Mouse (Mus musculus) neutrophil, adult 83 days (primary cell): ENCODE data around the gene Ube4a. TPM values are rescaled to one million over a fixed set of nuclear protein-coding genes. Genes with fewer than 3 reads are reported as not detected.

ENCODE experiments used
- total RNA-seq, 2 experiments: library from RNA; stranded (reverse); gene quantifications; one replicate each; pipeline ENCODE4 v1.2.4; 2023

Ube4a gene
- total RNA-seq: 10 to 100 TPM; 69.0 to 81.5 TPM

DNA sequence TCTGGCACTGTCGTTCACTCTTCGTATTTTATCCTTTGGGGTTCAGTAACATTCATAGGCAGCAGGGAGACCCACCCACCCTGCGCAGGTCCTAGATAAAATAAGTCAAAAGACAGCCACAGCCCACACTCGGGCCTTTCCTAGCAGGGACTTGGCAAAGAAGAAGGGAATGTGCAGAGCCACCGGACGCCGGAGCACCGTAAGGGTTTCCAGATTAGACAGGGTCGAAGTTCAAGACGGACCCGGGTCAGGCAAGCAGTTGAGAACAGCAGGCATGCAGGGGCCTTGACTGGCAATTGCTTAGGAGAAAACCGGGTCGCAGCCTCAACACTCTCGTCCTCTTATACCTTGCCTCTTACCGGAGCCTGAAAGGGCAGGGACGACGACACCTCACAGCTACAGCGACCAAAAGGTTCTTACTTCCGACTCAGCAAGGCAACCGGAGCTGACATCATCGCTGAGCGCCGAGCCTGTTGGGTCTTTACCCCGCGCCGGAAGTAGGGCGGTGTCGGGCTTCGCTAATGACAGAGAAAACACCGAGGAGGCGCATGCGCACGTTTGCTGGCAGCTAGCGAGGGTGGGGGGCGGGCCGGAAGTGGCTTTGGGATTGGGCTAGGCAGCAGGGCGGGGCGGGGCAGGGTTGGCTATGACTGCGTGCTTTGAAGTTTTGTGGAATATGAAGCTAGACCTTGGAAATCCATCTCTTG, at the start of gene Ube4a:
TSS of gene Ube4a (minus strand) at position 475 of the 707 bp plus-strand sequence.

GRCm38 (mm10) chr9:45009180-45010078, 44.0 kb upstream of the Ube4a start, which contains the start of gene Cd3e:
TSS of gene Cd3e (minus strand) at chr9:45009627.

DNA sequence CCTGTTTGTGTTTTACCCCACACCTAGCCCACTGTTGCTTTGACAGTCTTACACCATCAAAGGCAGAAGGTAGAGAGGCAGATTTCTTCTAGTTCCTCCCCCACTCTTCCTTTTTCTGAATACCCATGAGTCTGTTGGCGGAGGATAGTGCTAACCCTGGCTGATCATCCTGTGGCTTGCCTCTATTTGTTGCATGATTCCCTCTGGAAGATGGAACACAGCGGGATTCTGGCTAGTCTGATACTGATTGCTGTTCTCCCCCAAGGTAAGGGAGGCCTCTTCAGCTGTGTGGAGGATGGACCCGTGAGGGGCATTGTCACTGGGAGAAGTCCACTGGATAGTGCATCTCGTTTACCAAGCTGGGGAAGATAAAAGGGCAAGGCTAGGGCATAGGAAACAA, 16.3 kb upstream of the Ube4a start, which contains the start of gene Cd3d:
TSS of gene Cd3d (plus strand) at position 111 of the 400 bp plus-strand sequence.

GRCm38 (mm10) chr9:44980242-44980641, 14.8 kb upstream of the Ube4a start, which contains the start of gene Cd3g:
TSS of gene Cd3g (minus strand) at chr9:44980431.

DNA sequence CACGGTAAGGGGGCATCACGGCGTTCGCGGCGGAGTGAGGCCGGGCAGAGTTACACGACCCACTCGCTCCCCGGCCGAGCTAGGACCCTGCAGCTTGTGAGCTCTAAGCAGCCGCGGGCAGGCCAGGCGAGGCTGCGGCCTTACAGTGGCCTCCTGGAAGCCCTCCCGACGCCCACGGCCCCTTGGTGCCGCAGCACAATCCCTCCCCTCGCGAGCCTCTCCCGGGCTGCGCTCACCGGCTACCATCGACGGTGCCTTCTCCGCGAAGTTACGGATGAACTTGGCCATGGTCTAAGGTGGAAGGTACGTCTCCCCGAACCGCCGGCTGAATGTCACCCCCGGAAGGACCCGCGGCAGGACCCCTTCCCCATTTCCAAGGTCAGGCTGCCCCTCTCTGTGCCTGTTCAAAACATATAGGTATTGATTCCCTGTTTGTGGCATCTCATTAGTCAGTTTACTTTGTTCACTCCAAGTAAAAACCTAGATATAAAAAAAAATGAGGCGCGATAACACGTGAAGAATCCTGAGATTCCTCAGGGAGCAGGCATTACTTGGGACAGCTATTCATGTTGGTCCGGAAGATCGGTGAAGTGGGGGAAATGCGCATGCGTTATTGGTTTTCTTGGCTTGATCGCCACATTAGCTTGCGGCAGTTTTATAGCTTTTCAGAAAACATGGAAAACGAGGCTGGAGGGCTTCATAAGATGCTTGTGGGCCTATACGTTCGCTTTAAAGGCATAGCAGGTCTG, 44.9 kb downstream of the Ube4a start, which contains the start of gene Atp5l:
TSS of gene Atp5l (minus strand) at position 369 of the 749 bp plus-strand sequence.

DNA sequence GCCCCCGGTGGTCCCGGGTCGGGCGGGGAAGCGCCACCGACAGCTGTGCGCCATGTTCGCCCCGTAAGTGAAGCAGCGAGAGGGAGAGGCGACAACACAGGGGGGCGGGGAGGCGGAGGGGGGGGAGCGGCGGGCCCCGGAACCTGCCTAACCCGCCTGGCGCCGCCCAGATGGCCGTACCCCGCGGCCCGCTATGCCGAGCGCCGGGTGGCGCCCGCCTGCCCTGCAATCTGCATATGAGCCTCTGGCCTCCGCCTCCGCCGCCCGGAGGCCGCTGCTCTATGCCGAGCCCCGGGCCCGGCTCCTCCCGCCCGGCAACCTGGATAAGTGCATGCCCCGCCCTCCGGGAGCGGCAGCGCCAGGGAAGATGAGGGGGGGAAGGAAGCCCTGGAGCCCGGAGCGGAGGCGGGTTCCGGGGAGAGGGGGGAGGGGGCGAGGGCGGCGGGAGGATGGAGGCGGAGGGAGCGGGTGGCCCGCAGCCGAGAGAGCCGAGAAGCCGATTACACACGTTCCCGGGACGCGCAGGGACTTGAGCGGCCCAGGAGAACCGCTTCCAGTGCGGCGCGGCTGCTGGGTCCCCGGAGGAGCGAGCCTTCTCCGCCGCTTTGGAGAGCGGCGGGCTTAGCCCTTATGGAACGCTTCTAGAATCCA, 84.1 kb downstream of the Ube4a start, which contains the start of gene Kmt2a:
TSS of gene Kmt2a (minus strand) at position 76 of the 651 bp plus-strand sequence.

Other genes with a start within 250 kb of the Ube4a start
- gene Phldb1, start 230.4 kb downstream of the Ube4a start, total RNA-seq: 1 to 10 TPM; 1.3 to 1.5 TPM
- 10 to 100 TPM; 79.7 to 81.0 TPM for gene Arcn1, start 197.8 kb downstream of the Ube4a start, total RNA-seq
- 10 to 100 TPM; 22.1 to 26.1 TPM for gene Ift46, start 197.7 kb downstream of the Ube4a start, total RNA-seq
- gene Tmem25, start 166.3 kb downstream of the Ube4a start, total RNA-seq: under 1 TPM; 0.18 to 0.71 TPM
- under 1 TPM; 0.64 to 0.81 TPM for gene Ttc36, start 162.5 kb downstream of the Ube4a start, total RNA-seq
- 10 to 100 TPM; 38.1 to 46.8 TPM for gene Kmt2a, start 84.3 kb downstream of the Ube4a start, total RNA-seq
- gene Atp5l, start 44.9 kb downstream of the Ube4a start, total RNA-seq: 100 to 1,000 TPM; 161 to 170 TPM
- gene Cd3g, start 14.8 kb upstream of the Ube4a start, total RNA-seq: 1 to 10 TPM in 1 of 2 experiments, under 1 TPM in 1; 0.81 to 1.1 TPM
- gene Cd3d, start 16.2 kb upstream of the Ube4a start, total RNA-seq: 100 to 1,000 TPM; 108 to 125 TPM
- 1 to 10 TPM in 1 of 2 experiments, under 1 TPM in 1; 0.86 to 1.1 TPM for gene Cd3e, start 44.0 kb upstream of the Ube4a start, total RNA-seq
- gene Mpzl2, start 74.2 kb upstream of the Ube4a start, total RNA-seq: not detected
- gene Mpzl3, start 89.6 kb upstream of the Ube4a start, total RNA-seq: 10 to 100 TPM in 1 of 2 experiments, 1 to 10 TPM in 1; 8.5 to 11.9 TPM
- 100 to 1,000 TPM in 1 of 2 experiments, 10 to 100 TPM in 1; 97.6 to 103 TPM for gene Jaml, start 113.6 kb upstream of the Ube4a start, total RNA-seq
- gene Scn2b, start 152.2 kb upstream of the Ube4a start, total RNA-seq: 1 to 10 TPM in 1 of 2 experiments, under 1 TPM in 1; 0.72 to 1.4 TPM
- gene Scn4b, start 172.8 kb upstream of the Ube4a start, total RNA-seq: under 1 TPM in 1 of 2 experiments, not detected in 1; 0.26 TPM
- gene BC049352, start 216.4 kb upstream of the Ube4a start, total RNA-seq: not detected
- gene Tmprss4, start 238.5 kb upstream of the Ube4a start, total RNA-seq: not detected